Mouse (Mus musculus) frontal cortex, postnatal 36 days (tissue): ENCODE data around the gene C1qtnf1.

Experiments
- DNase-seq, 2 experiments: peaks; one replicate each; pipeline ENCODE4 v3.0.0; 2022; ENCODE audit warnings: low spot score in 2 of 2

The C1qtnf1 gene

GRCm38 (mm10) chr11:118496066-118496689 is 68.2 kb downstream of the C1qtnf1 start:
- no peak for DNase-seq
